Mouse (Mus musculus) C2C12 (cell line): ENCODE data around the gene Rgs6. TPM values are rescaled to one million over a fixed set of nuclear protein-coding genes. Genes with fewer than 3 reads are reported as not detected.

ENCODE experiments used
- H3K27me3 ChIP-seq: one replicate; pipeline ENCODE4 v1.6.1; 2011; ENCODE audit not compliant: control insufficient read depth, insufficient read depth, insufficient read length
- H3K36me3 ChIP-seq: one replicate; pipeline ENCODE4 v1.6.1; 2011; ENCODE audit not compliant: control insufficient read depth, insufficient read depth
- H3K4me3 ChIP-seq: one replicate; pipeline ENCODE4 v1.5.1; 2011; ENCODE audit warnings: mild to moderate bottlenecking, control low read depth; ENCODE audit not compliant: poor library complexity, insufficient read depth, severe bottlenecking
- H3K79me2 ChIP-seq: one replicate; pipeline ENCODE4 v1.6.1; 2011; ENCODE audit not compliant: control insufficient read depth, insufficient read depth
- H3K79me3 ChIP-seq: one replicate; pipeline ENCODE4 v1.6.1; 2011; ENCODE audit warnings: low read depth, control low read depth
- H3ac ChIP-seq: one replicate; pipeline ENCODE3; 2011; ENCODE audit warnings: low read depth; ENCODE audit not compliant: control insufficient read depth, insufficient read length
- CEBPB ChIP-seq: IDR thresholded peaks from one replicate; pipeline ENCODE4 v1.6.1; 2011; ENCODE audit warnings: low read depth, mild to moderate bottlenecking, control low read depth, moderate library complexity
- CTCF ChIP-seq: IDR thresholded peaks from one replicate; pipeline ENCODE4 v1.5.1; 2011; ENCODE audit not compliant: control insufficient read depth, insufficient read depth, insufficient read length
- FOSL1 ChIP-seq: IDR thresholded peaks from one replicate; pipeline ENCODE4 v1.8.0; 2011; ENCODE audit warnings: mild to moderate bottlenecking, low read length; ENCODE audit not compliant: poor library complexity, insufficient read depth, severe bottlenecking
- MAX ChIP-seq: IDR thresholded peaks from one replicate; pipeline ENCODE4 v1.6.1; 2011; ENCODE audit warnings: mild to moderate bottlenecking, control low read depth
- MYOD1 ChIP-seq: IDR thresholded peaks from one replicate; pipeline ENCODE4 v1.6.1; 2011; ENCODE audit warnings: low read depth; ENCODE audit not compliant: control insufficient read depth, insufficient read length
- MYOG ChIP-seq: IDR thresholded peaks from one replicate; pipeline ENCODE4 v1.6.1; 2011; ENCODE audit not compliant: control insufficient read depth, insufficient read length; ENCODE audit errors: extremely low read depth
- USF1 ChIP-seq: IDR thresholded peaks from one replicate; pipeline ENCODE4 v1.6.1; 2011; ENCODE audit warnings: low read depth, mild to moderate bottlenecking, control low read depth, moderate library complexity
- polyA plus RNA-seq: library from polyadenylated mRNA; unstranded; fragments of >200 nt; fragmentation: generic; extraction: Trizol; gene quantifications from one replicate; pipeline ENCODE4 v1.2.1, GENCODE M21; 2012; ENCODE audit warnings: missing spikeins

The Rgs6 gene
- polyA plus RNA-seq, 1 experiment = not detected

DNA sequence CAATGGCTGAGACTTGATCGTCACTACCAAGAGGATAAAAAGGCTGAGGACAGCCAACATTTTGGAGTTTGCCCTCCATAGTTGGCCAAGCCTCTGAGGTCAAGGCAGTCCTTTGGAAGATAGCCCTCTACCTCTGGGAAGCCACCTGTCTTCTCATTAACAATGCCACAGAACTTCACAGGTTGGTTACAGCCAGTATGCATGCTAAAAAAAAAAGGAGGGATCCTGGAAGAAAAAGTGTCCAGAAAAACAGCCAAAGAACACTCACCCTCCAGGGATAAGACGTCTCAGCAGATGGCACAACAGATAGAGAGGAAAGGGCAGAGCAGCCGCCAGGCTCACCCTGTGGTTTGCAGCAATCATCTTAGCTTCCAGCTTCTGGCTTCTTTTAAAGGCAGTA is 154.9 kb downstream of the Rgs6 start:
- no peaks in the 10 kb centered on the region for H3K79me3 ChIP-seq
- no peak overlapping the region for H3K4me3 ChIP-seq
- H3ac ChIP-seq = no peak overlapping the region
- no peaks in the 10 kb centered on the region for H3K27me3 ChIP-seq
- no peaks in the 10 kb centered on the region for H3K79me2 ChIP-seq
- H3K36me3 ChIP-seq = no peaks in the 10 kb centered on the region
- TF ChIP-seq MYOD1 = no peak
- no peak for TF ChIP-seq FOSL1
- TF ChIP-seq CTCF = no peak
- TF ChIP-seq USF1 = no peak
- TF ChIP-seq MAX = no peak
- TF ChIP-seq MYOG = no peak
- TF ChIP-seq CEBPB = no peak

GRCm38 (mm10) chr12:82744026-82744425 is 155.9 kb downstream of the Rgs6 start:
- Histone ChIP-seq H3K79me2 (no peaks in the 10 kb centered on the region), H3K36me3 (no peaks in the 10 kb centered on the region), H3K4me3 (no peak overlapping the region), H3K27me3 (no peaks in the 10 kb centered on the region), H3ac (no peak overlapping the region), H3K79me3 (no peaks in the 10 kb centered on the region)
- TF ChIP-seq USF1 (no peak), MYOG (no peak), MAX (no peak), FOSL1 (no peak), MYOD1 (no peak), CEBPB (no peak), CTCF (no peak)

- TF ChIP-seq CEBPB (no peak), MYOD1 (no peak), CTCF (no peak), MAX (no peak), USF1 (no peak), MYOG (no peak), FOSL1 (no peak)
- no peak overlapping the region for H3ac ChIP-seq
Observed at GRCm38 (mm10) chr12:82744826-82745225, 156.7 kb downstream of the Rgs6 start.

DNA sequence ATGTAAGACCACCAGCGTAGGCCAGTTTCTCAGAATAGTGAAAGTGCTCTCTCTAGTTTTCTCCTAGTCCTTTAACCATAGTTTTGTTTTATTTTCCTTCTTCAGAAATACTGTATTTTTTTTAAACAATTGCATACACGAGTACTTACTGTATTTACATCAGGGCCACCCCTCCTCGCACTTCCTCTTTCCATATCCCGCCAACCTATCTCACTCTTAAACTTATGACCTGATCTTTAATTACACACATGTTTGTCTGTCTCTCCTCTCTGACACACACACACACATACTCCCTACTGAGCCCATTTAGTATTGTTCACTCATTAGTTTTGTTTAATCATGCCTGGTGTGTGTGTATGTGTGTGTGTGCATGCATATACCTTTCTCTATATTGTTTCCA is 159.0 kb downstream of the Rgs6 start:
- Histone ChIP-seq H3K79me2 (no peaks in the 10 kb centered on the region), H3ac (no peak overlapping the region), H3K79me3 (no peaks in the 10 kb centered on the region), H3K4me3 (no peak overlapping the region), H3K27me3 (no peaks in the 10 kb centered on the region), H3K36me3 (no peaks in the 10 kb centered on the region)
- TF ChIP-seq USF1 = no peak
- TF ChIP-seq MAX = no peak
- TF ChIP-seq MYOD1 = no peak
- TF ChIP-seq FOSL1 = no peak
- no peak for TF ChIP-seq CTCF
- no peak for TF ChIP-seq MYOG
- TF ChIP-seq CEBPB = no peak

More at GRCm38 (mm10) chr12:82744826-82745225, 156.7 kb downstream of the Rgs6 start:
- Histone ChIP-seq H3K27me3 (no peaks in the 10 kb centered on the region), H3K79me2 (no peaks in the 10 kb centered on the region), H3K4me3 (no peak overlapping the region), H3K79me3 (no peaks in the 10 kb centered on the region), H3K36me3 (no peaks in the 10 kb centered on the region)

DNA sequence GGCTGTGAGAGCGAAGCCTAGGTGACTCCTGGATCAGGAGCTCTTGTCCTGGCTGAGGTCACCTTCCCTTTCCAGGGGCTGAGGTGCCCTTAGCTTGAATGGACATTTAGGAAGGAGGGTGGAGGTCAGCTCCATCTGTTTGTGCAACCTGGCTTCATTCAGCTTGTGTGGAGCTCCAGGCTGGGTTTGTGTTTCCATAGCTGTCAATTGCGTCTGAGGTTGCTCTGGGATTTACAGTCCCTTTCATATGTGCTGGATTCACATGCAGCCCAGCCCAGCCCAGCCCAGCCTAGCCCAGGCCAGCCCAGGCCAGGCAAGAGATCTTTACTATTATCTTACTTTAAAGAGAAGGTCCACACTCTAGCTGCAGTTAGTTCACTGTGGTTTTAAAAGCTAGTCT is 163.8 kb downstream of the Rgs6 start:
- no peaks in the 10 kb centered on the region for H3K36me3 ChIP-seq
- H3K4me3 ChIP-seq = no peak overlapping the region
- no peak overlapping the region for H3ac ChIP-seq
- H3K79me2 ChIP-seq = no peaks in the 10 kb centered on the region
- H3K79me3 ChIP-seq = no peaks in the 10 kb centered on the region
- TF ChIP-seq MYOG = no peak
- no peak for TF ChIP-seq MAX
- no peak for TF ChIP-seq CTCF
- no peak for TF ChIP-seq CEBPB
- TF ChIP-seq FOSL1 = no peak
- TF ChIP-seq MYOD1 = no peak
- TF ChIP-seq USF1 = no peak
- H3K27me3 ChIP-seq = no peaks in the 10 kb centered on the region

GRCm38 (mm10) chr12:82754501-82754900 is 166.4 kb downstream of the Rgs6 start:
- TF ChIP-seq MAX = no peak
- TF ChIP-seq CEBPB = no peak
- TF ChIP-seq USF1 = no peak
- no peak for TF ChIP-seq FOSL1
- no peak for TF ChIP-seq MYOD1
- TF ChIP-seq CTCF = no peak
- no peak for TF ChIP-seq MYOG
- H3K27me3 ChIP-seq = no peaks in the 10 kb centered on the region
- H3K36me3 ChIP-seq = no peaks in the 10 kb centered on the region
- no peaks in the 10 kb centered on the region for H3K79me3 ChIP-seq
- no peaks in the 10 kb centered on the region for H3K79me2 ChIP-seq
- no peak overlapping the region for H3K4me3 ChIP-seq
- H3ac ChIP-seq = no peak overlapping the region
